Mouse (Mus musculus) embryonic facial prominence, embryonic 14.5 days (tissue): ENCODE results near the gene Ing3. TPM values are rescaled to one million over a fixed set of nuclear protein-coding genes. Genes with fewer than 3 reads are reported as not detected.

ENCODE experiments used
- ATAC-seq: fragments of 200-750 bp; cut with Nextera tagmentation; 2 replicates; pipeline ENCODE4 v1.8.0; 2017; ENCODE audit warnings: low read depth, moderate number of reproducible peaks, moderate TSS enrichment
- DNase-seq: peaks from one replicate; pipeline ENCODE4 v3.0.0-alpha.2; 2015; ENCODE audit warnings: low spot score
- H3K27ac ChIP-seq: fragments of 300-500 bp; sonication (generic); replicated peaks from 2 replicates; pipeline ENCODE4 v1.5.1; 2014; ENCODE audit warnings: low read depth, mild to moderate bottlenecking, low read length, moderate library complexity
- H3K27me3 ChIP-seq: fragments of 300-500 bp; sonication (generic); replicated peaks from 2 replicates; pipeline ENCODE4 v1.6.1; 2014; ENCODE audit warnings: low read length; ENCODE audit not compliant: control insufficient read depth, insufficient read depth
- H3K36me3 ChIP-seq: fragments of 300-500 bp; sonication (generic); 2 replicates; pipeline ENCODE4 v1.6.1; 2014; ENCODE audit warnings: low read length, mixed read lengths; ENCODE audit not compliant: control insufficient read depth, insufficient read depth
- H3K4me1 ChIP-seq: fragments of 300-500 bp; sonication (generic); 2 replicates; pipeline ENCODE4 v1.6.1; 2014; ENCODE audit warnings: antibody characterized with exemption, low read length; ENCODE audit not compliant: control insufficient read depth, insufficient read depth
- H3K4me2 ChIP-seq: fragments of 300-500 bp; sonication (generic); 2 replicates; pipeline ENCODE4 v1.6.1; 2014; ENCODE audit warnings: low read depth, mild to moderate bottlenecking, low read length, moderate library complexity, mixed read lengths
- H3K4me3 ChIP-seq: fragments of 300-500 bp; sonication (generic); 2 replicates; pipeline ENCODE4 v1.5.1; 2014; ENCODE audit warnings: low read depth, mild to moderate bottlenecking, low read length
- H3K9ac ChIP-seq: fragments of 300-500 bp; sonication (generic); 2 replicates; pipeline ENCODE4 v1.6.1; 2014; ENCODE audit warnings: low read depth, mild to moderate bottlenecking, low read length, moderate library complexity, mixed read lengths
- H3K9me3 ChIP-seq: fragments of 300-500 bp; sonication (generic); 2 replicates; pipeline ENCODE4 v1.6.1; 2016; ENCODE audit warnings: low read length; ENCODE audit not compliant: control insufficient read depth
- WGBS: fragments of 180-500 bp; shearing (Covaris S2); extraction: QIAGEN DNeasy Blood & Tissue Kit; methylation state at CpG from one replicate; pipeline ENCODE4 v1.1.7; 2014; 5-methylcytosine and 5-hydroxymethylcytosine counted together
- polyA plus RNA-seq: library from polyadenylated mRNA; unstranded; fragments of >200 nt; fragmentation: Nextera tagmentation; extraction: Ambion mirVana; gene quantifications from 2 replicates; pipeline ENCODE4 v1.2.1, GENCODE M21; 2014

The Ing3 gene
- 44.2 and 50.0 TPM in 2 replicates for polyA plus RNA-seq

GRCm38 (mm10) chr6:21949226-21949731 lies at the start of gene Ing3:
Gene Ing3 (plus strand): TSS chr6:21949571.
- WGBS = under 1% methylated on average over 35 of the region's 35 CpGs
- peak; percentile 98 for ATAC-seq

DNA sequence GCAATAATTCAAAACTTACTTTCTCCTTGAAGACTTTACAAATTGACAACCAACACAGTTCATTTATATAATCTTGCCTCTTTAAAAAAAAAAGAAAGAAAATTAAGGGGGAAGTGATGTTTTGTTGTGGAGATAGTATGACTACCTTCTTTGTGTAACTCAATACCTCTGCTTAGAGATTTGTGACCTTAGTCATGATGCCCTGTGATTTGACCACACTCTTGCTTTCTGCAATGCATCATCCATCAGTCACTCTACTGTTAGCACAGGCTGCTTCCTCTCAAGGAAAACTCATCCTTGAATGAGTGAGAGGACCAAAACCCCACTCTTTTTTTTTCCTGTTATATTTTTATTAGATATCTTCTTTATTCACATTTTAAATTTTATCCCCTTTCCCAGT lies 39.7 kb upstream of the Ing3 start:
- no peaks in the 10 kb centered on the region for H3K36me3 ChIP-seq
- H3K4me2 ChIP-seq = no peak overlapping the region
- H3K27ac ChIP-seq = no peak overlapping the region
- no peaks in the 10 kb centered on the region for H3K9me3 ChIP-seq
- ATAC-seq (no peak), DNase-seq (no peak)
- H3K27me3 ChIP-seq = no peaks in the 10 kb centered on the region
- H3K9ac ChIP-seq = no peak overlapping the region
- no peaks in the 10 kb centered on the region for H3K4me1 ChIP-seq
- H3K4me3 ChIP-seq = no peak overlapping the region

More at GRCm38 (mm10) chr6:21949226-21949731, at the start of gene Ing3:
- Histone ChIP-seq H3K4me1 (peaks cover 8% of the 10 kb centered on the region; the same call in 1 of the 2 replicates), H3K4me2 (peak within 1 kb of the TSS; percentile 77), H3K9ac (peak within 1 kb of the TSS; percentile 90), H3K9me3 (no peaks in the 10 kb centered on the region), H3K27ac (peak within 1 kb of the TSS; percentile 99), H3K4me3 (peak within 1 kb of the TSS; percentile 77), H3K36me3 (peaks cover 23% of the 10 kb centered on the region; the same call in 1 of the 2 replicates), H3K27me3 (no peaks in the 10 kb centered on the region)
- peak; percentile 99 for DNase-seq

- Histone ChIP-seq H3K27ac (no peak overlapping the region), H3K9me3 (no peaks in the 10 kb centered on the region), H3K9ac (no peak overlapping the region), H3K36me3 (no peaks in the 10 kb centered on the region), H3K4me2 (no peak overlapping the region), H3K4me1 (no peaks in the 10 kb centered on the region), H3K4me3 (no peak overlapping the region), H3K27me3 (no peaks in the 10 kb centered on the region)
- DNase-seq (no peak), ATAC-seq (no peak)
- 80% methylated on average over 6 of the region's 6 CpGs for WGBS
Measured at GRCm38 (mm10) chr6:21910804-21911203, 38.6 kb upstream of the Ing3 start.

DNA sequence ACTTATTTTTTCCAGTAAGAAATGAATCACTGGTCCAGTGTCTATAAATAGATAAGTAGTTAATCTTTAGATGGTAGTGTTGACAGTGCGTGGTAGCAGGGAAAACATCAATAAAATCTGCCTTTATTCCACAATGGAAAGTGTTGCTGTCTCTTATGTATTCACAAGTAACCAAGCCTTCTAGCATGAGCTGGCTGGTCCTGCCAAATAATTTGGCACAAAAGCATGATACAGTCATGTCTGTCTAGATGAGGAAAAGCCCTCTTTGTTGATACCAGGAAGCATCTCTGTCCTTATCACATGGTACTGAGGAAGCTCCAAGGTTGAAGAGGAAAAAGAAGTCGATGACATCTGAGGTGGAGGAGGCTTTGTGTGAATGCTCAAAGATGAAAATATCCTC lies 32.8 kb upstream of the Ing3 start:
- DNase-seq (no peak), ATAC-seq (no peak)
- H3K27me3 ChIP-seq = no peaks in the 10 kb centered on the region
- H3K4me1 ChIP-seq = no peaks in the 10 kb centered on the region
- no peak overlapping the region for H3K4me2 ChIP-seq
- H3K4me3 ChIP-seq = no peak overlapping the region
- H3K27ac ChIP-seq = no peak overlapping the region
- 81% methylated on average over 2 of the region's 2 CpGs for WGBS
- no peaks in the 10 kb centered on the region for H3K36me3 ChIP-seq
- no peak overlapping the region for H3K9ac ChIP-seq
- no peaks in the 10 kb centered on the region for H3K9me3 ChIP-seq

DNA sequence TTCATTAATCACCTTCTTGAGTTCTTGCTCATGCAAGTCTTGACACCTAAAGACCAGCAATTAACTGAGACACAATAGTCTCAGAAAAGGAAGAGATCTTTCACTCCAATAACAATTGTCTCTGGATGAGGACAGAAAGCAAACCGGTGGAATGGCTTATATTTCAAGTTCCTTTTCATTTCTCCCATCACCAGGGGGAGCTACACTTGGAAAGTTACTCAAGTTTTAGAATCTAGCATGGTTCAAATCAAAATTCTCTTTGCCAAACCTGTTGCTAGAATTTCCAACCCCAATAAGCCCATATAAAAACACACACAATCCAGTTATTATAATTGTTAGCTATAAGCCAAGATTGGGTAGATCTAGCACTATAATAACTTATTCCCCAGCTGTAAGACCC lies 25.2 kb upstream of the Ing3 start:
- Histone ChIP-seq H3K36me3 (no peaks in the 10 kb centered on the region), H3K27ac (no peak overlapping the region), H3K4me3 (no peak overlapping the region), H3K4me2 (no peak overlapping the region), H3K4me1 (no peaks in the 10 kb centered on the region), H3K9ac (no peak overlapping the region), H3K27me3 (no peaks in the 10 kb centered on the region), H3K9me3 (no peaks in the 10 kb centered on the region)
- ATAC-seq = no peak
- DNase-seq = no peak
- 26% methylated on average over 1 of the region's 1 CpGs for WGBS

GRCm38 (mm10) chr6:21937981-21938635 lies 11.3 kb upstream of the Ing3 start:
- no peak overlapping the region for H3K9ac ChIP-seq
- no peaks in the 10 kb centered on the region for H3K36me3 ChIP-seq
- no peaks in the 10 kb centered on the region for H3K27me3 ChIP-seq
- ATAC-seq (no peak), DNase-seq (no peak)
- no peak overlapping the region for H3K4me3 ChIP-seq
- no peaks in the 10 kb centered on the region for H3K4me1 ChIP-seq
- H3K9me3 ChIP-seq = no peaks in the 10 kb centered on the region
- H3K4me2 ChIP-seq = no peak overlapping the region
- no peak overlapping the region for H3K27ac ChIP-seq
- 83% methylated on average over 4 of the region's 4 CpGs for WGBS

GRCm38 (mm10) chr6:21949771-21950448 lies 539 bp downstream of the Ing3 start:
- peaks cover 8% of the 10 kb centered on the region; the same call in 1 of the 2 replicates for H3K4me1 ChIP-seq
- no peaks in the 10 kb centered on the region for H3K27me3 ChIP-seq
- H3K9me3 ChIP-seq = no peaks in the 10 kb centered on the region
- H3K9ac ChIP-seq = peak overlapping the region; percentile 90
- H3K27ac ChIP-seq = peak overlapping the region; percentile 99
- peak overlapping the region; percentile 77 for H3K4me3 ChIP-seq
- peak; percentile 97 for DNase-seq
- peaks cover 29% of the 10 kb centered on the region; the same call in 1 of the 2 replicates for H3K36me3 ChIP-seq
- H3K4me2 ChIP-seq = peak overlapping the region; percentile 77
- peak; percentile 95 for ATAC-seq
- 2% methylated on average over 32 of the region's 68 CpGs for WGBS

- WGBS = 84% methylated on average over 2 of the region's 2 CpGs
- no peaks in the 10 kb centered on the region for H3K27me3 ChIP-seq
- peaks cover 37% of the 10 kb centered on the region; the same call in 1 of the 2 replicates for H3K36me3 ChIP-seq
- no peaks in the 10 kb centered on the region for H3K9me3 ChIP-seq
- peak overlapping the region; percentile 77 for H3K4me3 ChIP-seq
- DNase-seq (no peak), ATAC-seq (no peak)
- peak overlapping the region; percentile 99; the same call in 1 of the 2 replicates for H3K27ac ChIP-seq
- H3K9ac ChIP-seq = peak overlapping the region; percentile 90
- H3K4me2 ChIP-seq = peak overlapping the region; percentile 77
- peaks cover 8% of the 10 kb centered on the region; the same call in 1 of the 2 replicates for H3K4me1 ChIP-seq
Measured at GRCm38 (mm10) chr6:21950676-21951075, 1.3 kb downstream of the Ing3 start.
